Mouse (Mus musculus) midbrain, embryonic 10.5 days (tissue): ENCODE results near the gene Faap20. TPM values are rescaled to one million over a fixed set of nuclear protein-coding genes. Genes with fewer than 3 reads are reported as not detected.
A peak's percentile ranks its signal among the peaks of the same experiment; 100 is the strongest.

Experiments used
- DNase-seq: peaks from one replicate; pipeline ENCODE4 v3.0.0-alpha.2; 2017; ENCODE audit warnings: low spot score
- H3K27ac ChIP-seq: fragments of 300-500 bp; sonication (generic); replicated peaks from 2 replicates; pipeline ENCODE4 v1.5.1; 2016; ENCODE audit warnings: mild to moderate bottlenecking
- H3K27me3 ChIP-seq: fragments of 300-500 bp; sonication (generic); 2 replicates; pipeline ENCODE4 v1.6.1; 2016; ENCODE audit warnings: low read depth, mild to moderate bottlenecking; ENCODE audit not compliant: poor library complexity, severe bottlenecking
- H3K36me3 ChIP-seq: fragments of 300-500 bp; sonication (generic); 2 replicates; pipeline ENCODE4 v1.6.1; 2016; ENCODE audit warnings: mild to moderate bottlenecking, moderate library complexity
- H3K4me1 ChIP-seq: fragments of 300-500 bp; sonication (generic); 2 replicates; pipeline ENCODE4 v1.6.1; 2016
- H3K4me3 ChIP-seq: fragments of 300-500 bp; sonication (generic); 2 replicates; pipeline ENCODE4 v1.5.1; 2016; ENCODE audit warnings: mild to moderate bottlenecking, moderate library complexity
- H3K9me3 ChIP-seq: fragments of 300-500 bp; sonication (generic); replicated peaks from 2 replicates; pipeline ENCODE4 v1.6.1; 2016; ENCODE audit warnings: mild to moderate bottlenecking
- WGBS: fragments of 180-500 bp; shearing (Covaris S2); methylation state at CpG from one replicate; pipeline ENCODE4 v1.1.7; 2016; 5-methylcytosine and 5-hydroxymethylcytosine counted together
- polyA plus RNA-seq: library from polyadenylated mRNA; unstranded; fragments of >200 nt; fragmentation: Nextera tagmentation; extraction: Ambion mirVana; gene quantifications from 2 replicates; pipeline ENCODE4 v1.2.1, GENCODE M21; 2016

Gene Faap20
- polyA plus RNA-seq, 1 experiment from 2014 or later = 120 TPM

DNA sequence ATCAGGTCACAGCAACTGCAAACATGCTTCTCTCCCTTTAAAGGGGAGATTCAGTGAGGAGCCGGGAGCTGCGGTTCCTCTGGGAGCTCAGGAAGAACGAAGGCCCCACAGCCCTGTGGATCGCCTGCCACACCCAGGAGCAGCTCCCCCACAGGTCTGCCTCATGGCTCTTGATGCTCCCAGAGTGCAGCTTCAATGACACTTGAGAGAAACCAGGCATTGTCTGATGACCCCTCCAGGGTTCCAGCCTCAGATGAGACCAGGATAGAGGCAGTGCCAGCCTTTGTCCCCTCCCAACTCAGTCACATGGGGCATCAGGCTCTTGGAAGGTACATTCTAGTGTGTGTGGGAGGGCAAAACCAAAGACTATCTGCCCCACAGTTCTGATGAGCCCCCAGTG lies 52.4 kb downstream of the Faap20 start:
- Histone ChIP-seq H3K4me1 (peaks cover 24% of the 10 kb centered on the region), H3K27ac (no peak overlapping the region), H3K27me3 (peaks cover 4% of the 10 kb centered on the region), H3K4me3 (no peak overlapping the region), H3K36me3 (no peaks in the 10 kb centered on the region), H3K9me3 (no peaks in the 10 kb centered on the region)
- WGBS = 78% methylated on average over 4 of the region's 4 CpGs
- no peak for DNase-seq

DNA sequence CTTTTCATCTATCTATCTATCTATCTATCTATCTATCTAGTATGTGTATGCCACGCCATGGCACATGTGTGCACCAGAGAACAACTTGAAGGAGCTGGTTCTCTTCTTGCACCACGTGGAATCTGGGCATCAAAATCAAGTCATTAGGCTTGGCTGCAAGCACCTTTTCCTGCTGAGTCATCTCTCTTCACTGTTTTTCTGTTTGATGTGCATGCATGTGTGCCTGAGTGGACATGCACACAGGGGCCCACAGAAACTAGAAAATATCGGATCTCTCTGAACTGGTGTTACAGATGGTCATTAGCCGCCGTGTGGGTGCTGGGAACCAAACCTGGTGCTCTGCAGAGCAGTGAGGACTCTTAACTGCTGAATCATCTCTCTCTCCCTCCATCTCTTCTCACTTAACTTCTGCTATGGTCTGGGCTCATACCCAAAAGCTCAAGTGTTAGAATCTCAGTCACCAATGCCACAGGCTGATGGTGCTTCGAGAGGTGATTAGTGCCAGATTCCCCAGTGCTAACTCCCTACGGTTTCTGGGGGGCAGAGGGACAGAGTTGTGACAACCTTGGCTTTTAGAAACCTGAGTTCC lies 55.0 kb downstream of the Faap20 start:
- no peak overlapping the region for H3K4me3 ChIP-seq
- H3K27ac ChIP-seq = no peak overlapping the region
- no peaks in the 10 kb centered on the region for H3K36me3 ChIP-seq
- peaks cover 13% of the 10 kb centered on the region for H3K27me3 ChIP-seq
- H3K9me3 ChIP-seq = no peaks in the 10 kb centered on the region
- 92% methylated on average over 7 of the region's 7 CpGs for WGBS
- peaks cover 38% of the 10 kb centered on the region for H3K4me1 ChIP-seq
- no peak for DNase-seq

DNA sequence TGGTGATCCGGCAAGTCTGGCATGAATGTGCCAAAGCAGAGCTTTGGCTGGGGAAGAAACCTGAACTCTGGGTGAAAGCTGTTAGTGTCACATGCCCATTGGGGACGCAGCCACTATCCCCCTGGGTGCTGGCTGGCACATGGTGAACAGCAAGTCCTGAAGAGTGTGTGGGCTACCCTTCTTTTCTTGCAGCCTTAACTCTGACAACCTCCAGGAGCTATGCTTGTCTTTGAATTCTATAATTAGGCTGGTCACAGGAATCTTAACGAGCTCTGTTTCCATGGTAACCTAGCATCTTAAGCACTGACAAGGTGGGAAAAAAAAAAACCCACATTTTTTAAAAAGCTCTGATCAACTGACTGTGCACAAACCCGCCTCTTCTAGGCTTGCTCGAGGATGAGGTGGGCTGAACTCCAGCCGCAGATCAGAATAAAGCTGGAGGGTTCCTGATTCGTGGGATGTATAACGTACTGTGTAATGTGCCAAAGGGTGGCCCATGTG lies 56.0 kb downstream of the Faap20 start:
- no peak for DNase-seq
- 0 out of 2 replicates have a peak overlapping the region, but pooled peaks have one; percentile 29 for H3K27ac ChIP-seq
- 61% methylated on average over 8 of the region's 8 CpGs for WGBS

More for the DNA sequence above, 56.0 kb downstream of the Faap20 start:
- Histone ChIP-seq H3K4me1 (peaks cover 33% of the 10 kb centered on the region), H3K27me3 (peaks cover 13% of the 10 kb centered on the region), H3K36me3 (no peaks in the 10 kb centered on the region), H3K9me3 (no peaks in the 10 kb centered on the region), H3K4me3 (no peak overlapping the region)

Other genes starting within 250 kb of the Faap20 start
- gene Plch2, start 193.0 kb upstream of the Faap20 start, polyA plus RNA-seq = 0.57 and 0.72 TPM in 2 replicates
- gene Pex10, start 182.8 kb upstream of the Faap20 start, polyA plus RNA-seq = 21.0 and 21.1 TPM in 2 replicates
- gene Rer1, start 163.4 kb upstream of the Faap20 start, polyA plus RNA-seq = 137 and 147 TPM in 2 replicates
- 5.1 and 6.2 TPM in 2 replicates for gene Morn1, start 163.2 kb upstream of the Faap20 start, polyA plus RNA-seq
- 8.9 and 10.1 TPM in 2 replicates for gene Ski, start 27.2 kb upstream of the Faap20 start, polyA plus RNA-seq
- 13.6 and 19.8 TPM in 2 replicates for gene Prkcz, start 111.6 kb downstream of the Faap20 start, polyA plus RNA-seq
- gene Gabrd, start 148.3 kb downstream of the Faap20 start, polyA plus RNA-seq = not detected in 2 replicates
- 7.8 and 8.9 TPM in 2 replicates for gene Cfap74, start 159.4 kb downstream of the Faap20 start, polyA plus RNA-seq
- 0.14 TPM in 1 of 2 replicates, not detected in the other for gene Tmem52, start 219.3 kb downstream of the Faap20 start, polyA plus RNA-seq
- 630 and 714 TPM in 2 replicates for gene Gnb1, start 241.6 kb downstream of the Faap20 start, polyA plus RNA-seq